Mouse (Mus musculus) cortical plate, adult 2 months (tissue): ENCODE results near the gene Ptpn22. TPM values are rescaled to one million over a fixed set of nuclear protein-coding genes. Genes with fewer than 3 reads are reported as not detected.

ENCODE experiments used
- H3K27ac ChIP-seq: fragments of 200-500 bp; 2 replicates; pipeline ENCODE4 v1.5.1; 2012; ENCODE audit warnings: low read length, control low read depth, inconsistent platforms; ENCODE audit not compliant: insufficient read depth
- H3K4me1 ChIP-seq: fragments of 200-500 bp; 2 replicates; pipeline ENCODE4 v1.6.1; 2011; ENCODE audit warnings: low read length; ENCODE audit not compliant: control insufficient read depth, insufficient read depth
- H3K4me3 ChIP-seq: fragments of 200-500 bp; 2 replicates; pipeline ENCODE4 v1.5.1; 2011; ENCODE audit warnings: mild to moderate bottlenecking, low read length, control low read depth; ENCODE audit not compliant: insufficient read depth
- CTCF ChIP-seq: fragments of 200-500 bp; IDR thresholded peaks from 2 replicates; pipeline ENCODE4 v1.5.1; 2011; ENCODE audit warnings: mild to moderate bottlenecking, control low read depth, low read length; ENCODE audit not compliant: insufficient read depth; ENCODE audit errors: extremely low read depth
- POLR2A ChIP-seq: fragments of 200-500 bp; IDR thresholded peaks from 2 replicates; pipeline ENCODE4 v1.6.1; 2011; ENCODE audit warnings: mild to moderate bottlenecking, low read length, control low read depth; ENCODE audit not compliant: insufficient read depth; ENCODE audit errors: extremely low read depth
- polyA plus RNA-seq: library from polyadenylated mRNA; depleted of rRNA; stranded (reverse); fragments of >200 nt; gene quantifications from 2 replicates; pipeline ENCODE4 v1.2.3, GENCODE M21; 2012; rRNA removed

Ptpn22 gene
- polyA plus RNA-seq, 1 experiment, result 1.4 TPM

GRCm38 (mm10) chr3:103916205-103916838 is 56.7 kb downstream of the Ptpn22 start:
- Histone ChIP-seq H3K4me1 (0 out of 2 replicates have a peak, but pooled peaks cover 1% of the 10 kb centered on the region), H3K4me3 (peak overlapping the region; percentile 99; the same call in 1 of the 2 replicates), H3K27ac (no peak overlapping the region)
- TF ChIP-seq POLR2A (no peak), CTCF (no peak)

GRCm38 (mm10) chr3:103916839-103917237 is 57.2 kb downstream of the Ptpn22 start:
- H3K27ac ChIP-seq, result no peak overlapping the region
- H3K4me3 ChIP-seq, result peak overlapping the region; percentile 99; the same call in 1 of the 2 replicates
- TF ChIP-seq CTCF, result no peak
- no peak for TF ChIP-seq POLR2A
- H3K4me1 ChIP-seq, result 0 out of 2 replicates have a peak, but pooled peaks cover 1% of the 10 kb centered on the region

GRCm38 (mm10) chr3:103920094-103920493 is 60.5 kb downstream of the Ptpn22 start:
- Histone ChIP-seq H3K4me3 (no peak overlapping the region), H3K27ac (no peak overlapping the region), H3K4me1 (0 out of 2 replicates have a peak, but pooled peaks cover 1% of the 10 kb centered on the region)
- TF ChIP-seq POLR2A, result no peak
- no peak for TF ChIP-seq CTCF

- TF ChIP-seq CTCF (no peak), POLR2A (no peak)
- H3K27ac ChIP-seq, result no peak overlapping the region
- H3K4me3 ChIP-seq, result no peak overlapping the region
- no peaks in the 10 kb centered on the region; the same call in 1 of the 2 replicates for H3K4me1 ChIP-seq
Observed at GRCm38 (mm10) chr3:103925302-103925701, 65.7 kb downstream of the Ptpn22 start.

- no peak for TF ChIP-seq POLR2A
- no peak for TF ChIP-seq CTCF
- Histone ChIP-seq H3K4me3 (no peak overlapping the region), H3K27ac (no peak overlapping the region), H3K4me1 (peaks cover 1% of the 10 kb centered on the region; the same call in 1 of the 2 replicates)
Observed at GRCm38 (mm10) chr3:103927511-103927910, 67.9 kb downstream of the Ptpn22 start.

GRCm38 (mm10) chr3:103944794-103945562 is 85.4 kb downstream of the Ptpn22 start:
- Histone ChIP-seq H3K4me1 (no peaks in the 10 kb centered on the region; the same call in 1 of the 2 replicates), H3K27ac (no peak overlapping the region), H3K4me3 (no peak overlapping the region)
- no peak for TF ChIP-seq POLR2A
- no peak for TF ChIP-seq CTCF

- Histone ChIP-seq H3K4me3 (no peak overlapping the region), H3K4me1 (no peaks in the 10 kb centered on the region; the same call in none of the 2 replicates), H3K27ac (no peak overlapping the region)
- no peak for TF ChIP-seq POLR2A
- TF ChIP-seq CTCF, result no peak
Observed at GRCm38 (mm10) chr3:103948666-103949065, 89.1 kb downstream of the Ptpn22 start.

- TF ChIP-seq CTCF (no peak), POLR2A (no peak)
- no peak overlapping the region for H3K4me3 ChIP-seq
- H3K4me1 ChIP-seq, result peaks cover 3% of the 10 kb centered on the region; the same call in 1 of the 2 replicates
- H3K27ac ChIP-seq, result no peak overlapping the region
Observed at GRCm38 (mm10) chr3:103960622-103961021, 101.0 kb downstream of the Ptpn22 start.

Other genes with a start within 250 kb of the Ptpn22 start
- gene Atg4a-ps, start 213.7 kb upstream of the Ptpn22 start, polyA plus RNA-seq, result 0.10 and 0.13 TPM in 2 replicates
- gene Olfml3, start 121.8 kb upstream of the Ptpn22 start, polyA plus RNA-seq, result 14.3 and 14.5 TPM in 2 replicates
- gene Gm10964, start 120.4 kb upstream of the Ptpn22 start, polyA plus RNA-seq, result not detected in 2 replicates
- gene Hipk1, start 68.2 kb upstream of the Ptpn22 start, polyA plus RNA-seq, result 41.2 and 42.0 TPM in 2 replicates
- 5.8 and 6.6 TPM in 2 replicates for gene Dclre1b, start 50.4 kb upstream of the Ptpn22 start, polyA plus RNA-seq
- gene Ap4b1, start 50.3 kb upstream of the Ptpn22 start, polyA plus RNA-seq, result 14.8 and 15.6 TPM in 2 replicates
- 0.09 and 0.40 TPM in 2 replicates for gene Gm43064, start 50.2 kb upstream of the Ptpn22 start, polyA plus RNA-seq
- 3.0 and 4.1 TPM in 2 replicates for gene Bcl2l15, start 27.2 kb upstream of the Ptpn22 start, polyA plus RNA-seq
- 9.5 and 9.8 TPM in 2 replicates for gene Rsbn1, start 54.3 kb downstream of the Ptpn22 start, polyA plus RNA-seq
- gene Phtf1, start 108.3 kb downstream of the Ptpn22 start, polyA plus RNA-seq, result 25.3 and 27.7 TPM in 2 replicates